Mouse (Mus musculus) limb, embryonic 14.5 days (tissue): ENCODE measurements at regions not wholly inside any gene's neighbourhood (a gene's known extent, or its start where the extent isn't known, plus 50 kb on each side); places are given as distances from the start of the nearest gene placed in this dataset.

Source experiments
- ATAC-seq: fragments of 200-750 bp; cut with Nextera tagmentation; 2 replicates; pipeline ENCODE4 v1.8.0; 2017; ENCODE audit warnings: low read depth, moderate number of reproducible peaks, moderate TSS enrichment; ENCODE audit not compliant: low FRiP score
- DNase-seq: peaks from one replicate; pipeline ENCODE4 v3.0.0-alpha.2; 2015; ENCODE audit warnings: low spot score
- H3K27ac ChIP-seq: fragments of 300-500 bp; sonication (generic); replicated peaks from 2 replicates; pipeline ENCODE4 v1.5.1; 2014; ENCODE audit warnings: low read depth, mild to moderate bottlenecking, low read length, moderate library complexity, mixed read lengths
- H3K27me3 ChIP-seq: fragments of 300-500 bp; sonication (generic); 2 replicates; pipeline ENCODE4 v1.6.1; 2014; ENCODE audit warnings: low read length, mixed read lengths; ENCODE audit not compliant: control insufficient read depth, insufficient read depth
- H3K36me3 ChIP-seq: fragments of 300-500 bp; sonication (generic); 2 replicates; pipeline ENCODE4 v1.6.1; 2014; ENCODE audit warnings: mild to moderate bottlenecking, low read length, moderate library complexity, mixed read lengths; ENCODE audit not compliant: control insufficient read depth, insufficient read depth
- H3K4me1 ChIP-seq: fragments of 300-500 bp; sonication (generic); 2 replicates; pipeline ENCODE4 v1.6.1; 2014; ENCODE audit warnings: antibody characterized with exemption, low read length, mixed read lengths; ENCODE audit not compliant: control insufficient read depth, insufficient read depth
- H3K4me2 ChIP-seq: fragments of 300-500 bp; sonication (generic); replicated peaks from 2 replicates; pipeline ENCODE4 v1.6.1; 2014; ENCODE audit warnings: low read depth, mild to moderate bottlenecking, low read length, moderate library complexity; ENCODE audit not compliant: severe bottlenecking
- H3K4me3 ChIP-seq: fragments of 300-500 bp; sonication (generic); replicated peaks from 2 replicates; pipeline ENCODE4 v1.5.1; 2014; ENCODE audit warnings: low read length
- H3K9ac ChIP-seq: fragments of 300-500 bp; sonication (generic); 2 replicates; pipeline ENCODE4 v1.6.1; 2014; ENCODE audit warnings: mild to moderate bottlenecking, low read depth, low read length, moderate library complexity; ENCODE audit not compliant: severe bottlenecking
- H3K9me3 ChIP-seq: fragments of 300-500 bp; sonication (generic); 2 replicates; pipeline ENCODE4 v1.6.1; 2016; ENCODE audit warnings: low read length; ENCODE audit not compliant: control insufficient read depth
- POLR2A ChIP-seq: fragments of 200-500 bp; IDR thresholded peaks from 2 replicates; pipeline ENCODE4 v1.8.0; 2012; ENCODE audit warnings: inconsistent platforms, mild to moderate bottlenecking, moderate library complexity, borderline replicate concordance; ENCODE audit not compliant: insufficient read depth, insufficient read length; ENCODE audit errors: extremely low read depth
- WGBS: fragments of 180-500 bp; shearing (Covaris S2); extraction: QIAGEN DNeasy Blood & Tissue Kit; methylation state at CpG from one replicate; pipeline ENCODE4 v1.1.7; 2014; 5-methylcytosine and 5-hydroxymethylcytosine counted together

DNA sequence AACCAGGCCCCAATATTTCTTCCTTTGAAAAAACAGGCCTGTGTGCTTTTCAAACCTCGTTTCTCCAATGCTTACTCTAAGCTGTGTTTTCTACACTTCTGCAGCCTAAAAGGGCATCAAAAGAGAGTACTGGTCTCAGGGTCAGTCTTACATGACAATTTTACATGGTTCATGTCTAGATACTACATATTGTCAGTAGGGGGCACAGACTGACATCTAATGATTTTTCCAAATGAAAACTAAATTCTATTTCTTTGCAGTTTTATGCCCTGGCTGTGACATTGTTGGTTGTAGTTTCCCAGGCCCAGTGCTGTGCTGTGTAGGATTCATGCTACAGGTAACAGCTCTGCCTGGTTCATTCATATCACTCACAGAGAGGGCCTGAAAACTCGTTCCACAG is 248.7 kb upstream of the Megf9 start:
- TF ChIP-seq POLR2A, result no peak
- H3K27ac ChIP-seq, result no peak overlapping the region
- H3K4me2 ChIP-seq, result no peak overlapping the region
- H3K9ac ChIP-seq, result no peak overlapping the region
- DNase-seq (no peak), ATAC-seq (no peak)
- H3K9me3 ChIP-seq, result no peaks in the 10 kb centered on the region
- H3K36me3 ChIP-seq, result no peaks in the 10 kb centered on the region
- 62% methylated on average over 2 of the region's 2 CpGs for WGBS
- H3K4me3 ChIP-seq, result no peak overlapping the region
- no peaks in the 10 kb centered on the region for H3K27me3 ChIP-seq
- H3K4me1 ChIP-seq, result no peaks in the 10 kb centered on the region

DNA sequence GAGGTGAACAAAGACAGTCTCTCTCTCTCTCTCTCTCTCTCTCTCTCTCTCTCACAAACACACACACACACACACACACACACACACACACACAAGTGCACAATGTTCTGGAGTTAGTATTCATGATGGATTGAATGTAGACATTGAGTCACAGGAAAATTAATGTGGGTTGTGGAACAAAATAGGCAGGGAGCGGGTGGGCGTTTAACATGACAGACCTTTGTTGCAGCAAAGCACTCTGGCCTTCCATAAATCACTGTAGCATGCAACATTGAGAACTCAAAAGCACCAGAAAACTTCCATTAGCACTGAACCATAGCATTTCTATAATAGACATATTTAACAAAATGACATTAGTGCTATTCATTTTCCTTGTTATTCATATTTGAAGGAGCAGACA is 246.8 kb upstream of the Megf9 start:
- DNase-seq (no peak), ATAC-seq (no peak)
- no peaks in the 10 kb centered on the region for H3K9me3 ChIP-seq
- no peak overlapping the region for H3K27ac ChIP-seq
- TF ChIP-seq POLR2A, result no peak
- no peak overlapping the region for H3K4me2 ChIP-seq
- WGBS, result 76% methylated on average over 2 of the region's 2 CpGs
- no peaks in the 10 kb centered on the region for H3K4me1 ChIP-seq
- no peak overlapping the region for H3K4me3 ChIP-seq
- H3K9ac ChIP-seq, result no peak overlapping the region
- no peaks in the 10 kb centered on the region for H3K27me3 ChIP-seq
- H3K36me3 ChIP-seq, result no peaks in the 10 kb centered on the region

DNA sequence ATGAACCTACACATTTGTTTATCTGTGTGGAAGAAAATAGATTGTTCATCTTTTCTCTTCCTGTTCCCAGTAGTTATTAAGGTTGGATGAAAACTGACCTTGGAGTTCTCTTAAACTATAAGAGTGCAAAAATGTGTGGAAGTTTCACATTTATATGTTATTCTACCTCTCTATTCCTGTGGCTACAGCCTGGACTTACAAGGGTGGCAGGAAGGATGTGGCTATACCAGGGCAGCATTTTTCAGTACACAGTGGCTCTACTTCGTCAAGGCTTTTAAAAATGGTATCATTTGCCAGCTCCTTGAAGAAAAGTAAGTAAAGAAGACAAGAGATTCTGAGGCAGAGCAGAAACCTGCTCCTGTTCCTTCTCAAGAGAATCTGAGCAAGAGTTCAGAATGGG is 241.5 kb upstream of the Megf9 start:
- no peak for ATAC-seq
- WGBS, result 74% methylated on average over 1 of the region's 1 CpGs
- TF ChIP-seq POLR2A, result no peak
- no peak overlapping the region for H3K4me3 ChIP-seq
- no peak overlapping the region for H3K4me2 ChIP-seq
- DNase-seq, result no peak
- no peak overlapping the region for H3K9ac ChIP-seq
- H3K9me3 ChIP-seq, result no peaks in the 10 kb centered on the region
- H3K4me1 ChIP-seq, result no peaks in the 10 kb centered on the region
- H3K27ac ChIP-seq, result no peak overlapping the region
- H3K36me3 ChIP-seq, result no peaks in the 10 kb centered on the region
- H3K27me3 ChIP-seq, result no peaks in the 10 kb centered on the region

DNA sequence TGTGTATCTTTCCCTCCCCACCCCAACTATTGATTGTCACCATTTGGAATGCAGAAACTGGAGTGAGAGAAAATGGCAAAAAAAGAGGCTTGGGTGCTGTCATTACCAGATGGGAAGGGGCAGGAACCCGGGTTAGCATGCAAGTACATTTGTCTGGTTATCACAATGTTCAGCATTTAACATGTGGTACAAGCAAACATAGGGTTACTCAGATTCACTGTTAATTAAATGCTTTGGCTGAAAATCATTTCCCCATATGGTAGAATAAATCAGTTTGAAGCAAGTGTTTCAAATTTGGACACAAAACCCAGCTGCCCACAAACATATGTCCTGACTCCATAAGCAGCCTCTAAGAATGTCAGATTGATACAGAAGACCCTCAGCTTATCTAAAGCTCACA is 208.6 kb upstream of the Megf9 start:
- DNase-seq (no peak), ATAC-seq (no peak)
- Histone ChIP-seq H3K4me2 (no peak overlapping the region), H3K27me3 (no peaks in the 10 kb centered on the region), H3K4me3 (no peak overlapping the region), H3K4me1 (no peaks in the 10 kb centered on the region), H3K9ac (no peak overlapping the region), H3K9me3 (no peaks in the 10 kb centered on the region), H3K27ac (no peak overlapping the region), H3K36me3 (no peaks in the 10 kb centered on the region)
- TF ChIP-seq POLR2A, result no peak
- WGBS, result 80% methylated on average over 1 of the region's 1 CpGs

DNA sequence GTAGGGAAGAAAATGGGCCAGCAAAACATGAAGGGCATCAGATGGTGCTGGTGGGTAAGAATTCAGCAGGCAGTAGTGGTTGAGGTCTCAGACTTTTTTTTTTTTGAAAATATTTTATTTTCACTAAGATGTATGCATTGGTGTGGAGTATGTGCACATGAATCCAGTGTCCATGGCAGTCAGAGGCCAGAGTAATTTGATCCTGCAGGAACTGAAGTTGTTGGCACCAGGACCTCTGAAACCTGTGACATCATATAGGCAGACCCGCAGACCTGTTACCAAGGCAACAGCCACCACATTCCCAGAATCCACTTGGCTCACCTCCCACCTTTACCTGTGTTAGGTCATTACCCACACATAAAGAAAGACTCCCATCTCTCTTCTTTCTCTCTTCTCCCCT is 207.2 kb upstream of the Megf9 start:
- Histone ChIP-seq H3K27me3 (no peaks in the 10 kb centered on the region), H3K36me3 (no peaks in the 10 kb centered on the region), H3K4me2 (no peak overlapping the region), H3K27ac (no peak overlapping the region), H3K4me1 (no peaks in the 10 kb centered on the region), H3K9ac (no peak overlapping the region), H3K4me3 (no peak overlapping the region), H3K9me3 (no peaks in the 10 kb centered on the region)
- no peak for ATAC-seq
- no peak for TF ChIP-seq POLR2A
- DNase-seq, result no peak
- 22% methylated on average over 1 of the region's 1 CpGs for WGBS

DNA sequence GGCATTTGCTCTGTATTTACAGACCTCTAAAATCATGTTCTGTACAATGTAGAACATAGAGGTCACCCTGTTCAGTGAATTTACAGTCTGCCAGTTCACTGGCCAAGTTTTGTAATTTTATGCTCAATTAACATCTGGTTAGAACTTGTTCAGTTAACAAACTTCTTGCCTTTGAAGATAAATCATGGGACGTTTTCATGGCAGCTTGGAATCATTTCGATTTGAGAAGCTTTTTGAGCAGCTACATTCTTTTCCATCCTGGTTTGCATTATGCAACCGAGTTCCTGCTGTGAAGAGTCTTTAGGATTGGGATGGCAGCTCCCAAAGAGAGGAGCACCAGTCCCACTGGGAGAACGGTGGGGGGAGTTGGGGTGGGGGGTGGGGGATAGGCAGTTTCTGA is 206.3 kb upstream of the Megf9 start:
- no peak for ATAC-seq
- WGBS, result 4% methylated on average over 4 of the region's 4 CpGs
- Histone ChIP-seq H3K4me3 (no peak overlapping the region), H3K27me3 (no peaks in the 10 kb centered on the region), H3K27ac (no peak overlapping the region), H3K36me3 (no peaks in the 10 kb centered on the region), H3K9me3 (no peaks in the 10 kb centered on the region), H3K4me2 (no peak overlapping the region), H3K4me1 (no peaks in the 10 kb centered on the region), H3K9ac (no peak overlapping the region)
- TF ChIP-seq POLR2A, result no peak
- DNase-seq, result peak; percentile 10
